Mouse (Mus musculus) urinary bladder, adult 18-20 months (tissue): ENCODE results near the gene Frmd8.

ENCODE experiments used
- DNase-seq, 2 experiments: peaks; one replicate each; pipeline ENCODE4 v3.0.0; 2022; ENCODE audit warnings: low spot score in 2 of 2, mixed read lengths in 2 of 2

The Frmd8 gene

GRCm38 (mm10) chr19:5838136-5838891 is 36.8 kb downstream of the Frmd8 start:
- no peak for DNase-seq

GRCm38 (mm10) chr19:5837606-5838005 is 37.5 kb downstream of the Frmd8 start:
- DNase-seq = no peak

GRCm38 (mm10) chr19:5836941-5837572 is 38.0 kb downstream of the Frmd8 start:
- no peak for DNase-seq

- DNase-seq = no peak
Observed at GRCm38 (mm10) chr19:5835922-5836430, 39.1 kb downstream of the Frmd8 start.

GRCm38 (mm10) chr19:5835054-5835921 is 39.8 kb downstream of the Frmd8 start:
- no peak for DNase-seq

- no peak for DNase-seq
Observed at GRCm38 (mm10) chr19:5834260-5834925, 40.7 kb downstream of the Frmd8 start.

GRCm38 (mm10) chr19:5833287-5834100 is 41.6 kb downstream of the Frmd8 start:
- DNase-seq = no peak

- DNase-seq = no peak
Observed at GRCm38 (mm10) chr19:5832326-5832725, 42.7 kb downstream of the Frmd8 start.

- DNase-seq = no peak
Observed at GRCm38 (mm10) chr19:5831958-5832320, 43.1 kb downstream of the Frmd8 start.

- no peak for DNase-seq
Observed at GRCm38 (mm10) chr19:5831224-5831957, 43.7 kb downstream of the Frmd8 start.

GRCm38 (mm10) chr19:5830776-5831175 is 44.3 kb downstream of the Frmd8 start:
- no peak for DNase-seq

- no peak for DNase-seq
Observed at GRCm38 (mm10) chr19:5829958-5830615, 45.0 kb downstream of the Frmd8 start.

- DNase-seq = no peak
Observed at GRCm38 (mm10) chr19:5828905-5829304, 46.2 kb downstream of the Frmd8 start.

GRCm38 (mm10) chr19:5828155-5828554 is 46.9 kb downstream of the Frmd8 start:
- no peak for DNase-seq

- DNase-seq = no peak
Observed at GRCm38 (mm10) chr19:5827456-5828154, 47.5 kb downstream of the Frmd8 start.

GRCm38 (mm10) chr19:5827044-5827443 is 48.0 kb downstream of the Frmd8 start:
- no peak for DNase-seq

- DNase-seq = no peak
Observed at GRCm38 (mm10) chr19:5826731-5827002, 48.4 kb downstream of the Frmd8 start.

GRCm38 (mm10) chr19:5825901-5826730 is 49.0 kb downstream of the Frmd8 start:
- no peak for DNase-seq
